Comparison of ENCODE assay signal across 8 mouse cellular contexts in the genomic region with DNA sequence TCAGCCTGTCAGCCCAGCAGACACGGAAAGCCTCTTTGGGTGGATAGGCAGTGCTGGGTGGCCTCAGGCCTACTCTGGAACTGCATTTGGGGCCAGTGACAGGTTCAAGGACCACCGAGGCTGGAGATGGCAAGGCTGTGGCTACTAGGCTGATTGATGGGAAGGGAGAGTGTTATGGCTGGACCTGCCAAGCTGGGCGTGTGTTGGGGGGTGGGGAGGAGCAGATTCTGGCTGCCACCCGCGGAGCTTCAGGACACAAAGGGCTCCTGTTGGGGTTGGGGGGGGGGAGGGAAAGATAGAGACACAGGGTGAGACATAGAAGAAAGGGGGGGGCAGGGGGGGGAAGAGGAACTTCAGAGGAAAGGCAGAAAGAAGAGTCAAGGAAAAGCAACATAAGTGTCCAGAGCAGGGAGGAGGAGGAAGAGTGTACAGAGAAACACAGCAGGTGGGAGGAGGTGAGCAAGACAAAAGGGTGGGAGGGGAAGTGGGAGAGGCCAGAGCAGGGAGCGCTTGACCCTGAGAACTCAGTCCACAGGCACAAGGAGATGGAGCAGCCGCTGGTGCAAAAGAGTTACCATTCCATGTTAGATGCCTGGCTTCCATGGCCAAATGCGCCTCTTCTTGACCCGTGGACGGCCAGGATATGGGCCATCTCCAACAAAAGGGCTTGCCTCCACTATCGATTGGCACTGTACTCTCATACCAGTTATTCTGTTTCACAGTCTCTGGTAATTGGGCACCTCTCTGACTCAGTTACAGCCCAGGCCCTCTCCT. TPM values are rescaled to one million over a fixed set of nuclear protein-coding genes. Genes with fewer than 3 reads are reported as not detected.
DNase-seq lines count a peak whose midpoint lies in the region; ATAC-seq and TF ChIP-seq lines count a peak whose summit lies in the region.

No protein-coding gene starts in this region.

- no peak for TF ChIP-seq CTCF in lung, postnatal 0 days (IDR thresholded peaks at IDR 0.05)
- no peak for TF ChIP-seq CTCF in testis, adult 2 months (IDR thresholded peaks at IDR 0.05; ENCODE audit: control insufficient read depth, insufficient read depth, insufficient replicate concordance, low read depth, low read length)

- peak overlapping the region; percentile 16 for H3K4me2 ChIP-seq in lung, embryonic 16.5 days (ENCODE audit: low read depth, low read length)
- H3K4me2 ChIP-seq in lung, postnatal 0 days (replicated peaks; ENCODE audit: low read depth, low read length): no peak overlapping the region
- peak overlapping the region; percentile 85 for H3K4me2 ChIP-seq in forebrain, embryonic 11.5 days (ENCODE audit: low read depth, low read length, severe bottlenecking)
- H3K4me2 ChIP-seq in liver, embryonic 11.5 days: peak overlapping the region; percentile 94

- no peak for ATAC-seq in lung, embryonic 16.5 days (ENCODE audit: low read depth)
- ATAC-seq in lung, postnatal 0 days: no peak
- no peak for ATAC-seq in forebrain, embryonic 11.5 days (replicated peaks; ENCODE audit: low FRiP score)
- ATAC-seq in liver, embryonic 11.5 days (replicated peaks; ENCODE audit: low FRiP score): no peak

- peaks cover 2% of the 10 kb centered on the region for H3K36me3 ChIP-seq in lung, embryonic 16.5 days (ENCODE audit: control insufficient read depth, insufficient read depth, low read length)
- H3K36me3 ChIP-seq in lung, postnatal 0 days (ENCODE audit: insufficient read depth, low read length): no peaks in the 10 kb centered on the region
- H3K36me3 ChIP-seq in forebrain, embryonic 11.5 days (ENCODE audit: control insufficient read depth, insufficient read depth, low read length): no peaks in the 10 kb centered on the region
- peaks cover 9% of the 10 kb centered on the region; the same call in 1 of the 2 replicates for H3K36me3 ChIP-seq in liver, embryonic 11.5 days (ENCODE audit: control insufficient read depth, insufficient read depth, low read length)
- no peaks in the 10 kb centered on the region for H3K36me3 ChIP-seq in testis, adult 2 months (ENCODE audit: control insufficient read depth, insufficient read depth, low read length)

- H3K4me1 ChIP-seq in lung, embryonic 16.5 days (replicated peaks; ENCODE audit: control insufficient read depth, insufficient read depth, low read length): peaks cover 20% of the 10 kb centered on the region
- peaks cover 15% of the 10 kb centered on the region; the same call in 1 of the 2 replicates for H3K4me1 ChIP-seq in lung, postnatal 0 days (ENCODE audit: insufficient read depth, low read depth, low read length)
- peaks cover 9% of the 10 kb centered on the region; the same call in 1 of the 2 replicates for H3K4me1 ChIP-seq in forebrain, embryonic 11.5 days (replicated peaks; ENCODE audit: control insufficient read depth, insufficient read depth, low read length)
- H3K4me1 ChIP-seq in liver, embryonic 11.5 days (replicated peaks; ENCODE audit: control insufficient read depth, insufficient read depth, low read length): peaks cover 39% of the 10 kb centered on the region
- H3K4me1 ChIP-seq in testis, adult 2 months (ENCODE audit: control insufficient read depth, insufficient read depth, low read length): peaks cover 11% of the 10 kb centered on the region

- no peak for TF ChIP-seq POLR2A in testis, adult 2 months (IDR thresholded peaks at IDR 0.05; ENCODE audit: control insufficient read depth, low read depth, low read length)

- H3K27me3 ChIP-seq in lung, embryonic 16.5 days (ENCODE audit: control insufficient read depth, insufficient read depth, low read depth, low read length): no peaks in the 10 kb centered on the region
- no peaks in the 10 kb centered on the region for H3K27me3 ChIP-seq in lung, postnatal 0 days (replicated peaks; ENCODE audit: insufficient read depth, low read length)
- no peaks in the 10 kb centered on the region for H3K27me3 ChIP-seq in forebrain, embryonic 11.5 days (ENCODE audit: control insufficient read depth, insufficient read depth, low read length)
- no peaks in the 10 kb centered on the region for H3K27me3 ChIP-seq in liver, embryonic 11.5 days (replicated peaks; ENCODE audit: control insufficient read depth, insufficient read depth, low read length)
- no peaks in the 10 kb centered on the region for H3K27me3 ChIP-seq in testis, adult 2 months (ENCODE audit: control insufficient read depth, insufficient read depth, low read length)

- no peak for DNase-seq in lung, postnatal 0 days (ENCODE audit: low spot score)
- no peak for DNase-seq in forebrain, embryonic 11.5 days (ENCODE audit: low spot score)
- DNase-seq in liver, embryonic 11.5 days (ENCODE audit: low spot score): no peak
- no peak for DNase-seq in gastrocnemius, postnatal 10 days
- no peak for DNase-seq in kidney, adult 9 months
- DNase-seq in left cerebral cortex, postnatal 4 days: no peak

- TF ChIP-seq EP300 in lung, postnatal 0 days (IDR thresholded peaks at IDR 0.05): no peak

- no peak overlapping the region for H3K27ac ChIP-seq in lung, embryonic 16.5 days (ENCODE audit: low read length)
- no peak overlapping the region for H3K27ac ChIP-seq in lung, postnatal 0 days (ENCODE audit: low read length)
- no peak overlapping the region for H3K27ac ChIP-seq in forebrain, embryonic 11.5 days (ENCODE audit: low read depth, low read length)
- peak overlapping the region; percentile 68; the same call in 1 of the 2 replicates for H3K27ac ChIP-seq in liver, embryonic 11.5 days (ENCODE audit: low read depth, low read length)
- H3K27ac ChIP-seq in testis, adult 2 months (ENCODE audit: control insufficient read depth, insufficient read depth, low read depth, low read length): no peak overlapping the region

- no peak overlapping the region for H3K4me3 ChIP-seq in lung, embryonic 16.5 days (ENCODE audit: low read length)
- H3K4me3 ChIP-seq in lung, postnatal 0 days (ENCODE audit: low read depth, low read length): no peak overlapping the region
- peak overlapping the region; percentile 44; the same call in 1 of the 2 replicates for H3K4me3 ChIP-seq in forebrain, embryonic 11.5 days (ENCODE audit: low read depth, low read length)
- peak overlapping the region; percentile 74 for H3K4me3 ChIP-seq in liver, embryonic 11.5 days (ENCODE audit: low read depth, low read length)
- H3K4me3 ChIP-seq in testis, adult 2 months (ENCODE audit: control insufficient read depth, low read depth, low read length): peak overlapping the region; percentile 24

- H3K9ac ChIP-seq in lung, embryonic 16.5 days (ENCODE audit: low read length): no peak overlapping the region
- no peak overlapping the region for H3K9ac ChIP-seq in lung, postnatal 0 days (replicated peaks; ENCODE audit: low read depth)
- no peak overlapping the region; the same call in 1 of the 2 replicates for H3K9ac ChIP-seq in forebrain, embryonic 11.5 days (ENCODE audit: low read length)
- H3K9ac ChIP-seq in liver, embryonic 11.5 days (ENCODE audit: low read depth, low read length): peak overlapping the region; percentile 82

- WGBS in lung, embryonic 16.5 days: 44% methylated on average over 11 of the region's 11 CpGs
- WGBS in lung, postnatal 0 days: 46% methylated on average over 11 of the region's 11 CpGs
- WGBS in forebrain, embryonic 11.5 days: 19% methylated on average over 11 of the region's 11 CpGs
- WGBS in liver, embryonic 11.5 days: 53% methylated on average over 11 of the region's 11 CpGs

- intact Hi-C loops in left cerebral cortex, postnatal 4 days (cut with DNase I): loop anchor here (5.0 kb wide), 1 partner anchor 478 kb away; no protein-coding TSS in a partner anchor

- no peaks in the 10 kb centered on the region for H3K9me3 ChIP-seq in lung, embryonic 16.5 days (ENCODE audit: control insufficient read depth, low read length)
- H3K9me3 ChIP-seq in lung, postnatal 0 days (ENCODE audit: low read length): no peaks in the 10 kb centered on the region
- H3K9me3 ChIP-seq in forebrain, embryonic 11.5 days (ENCODE audit: control insufficient read depth, low read length): no peaks in the 10 kb centered on the region
- no peaks in the 10 kb centered on the region for H3K9me3 ChIP-seq in liver, embryonic 11.5 days (ENCODE audit: control insufficient read depth, low read length)

RNA-seq across cellular contexts. Expression of a gene that starts 3.0 kb away (rescaled TPM):
- polyA plus RNA-seq in lung, embryonic 16.5 days (2015; fragmentation: Nextera tagmentation; extraction: Ambion mirVana): 74.3 and 87.5 TPM in 2 replicates
- 37.5 and 48.2 TPM in 2 replicates for polyA plus RNA-seq in lung, postnatal 0 days (2015; fragmentation: Nextera tagmentation; extraction: Ambion mirVana)
- polyA plus RNA-seq in forebrain, embryonic 11.5 days (2014; fragmentation: Nextera tagmentation; extraction: Ambion mirVana): 116 and 121 TPM in 2 replicates
- polyA plus RNA-seq in liver, embryonic 11.5 days (2014; fragmentation: Nextera tagmentation; extraction: Ambion mirVana): 124 and 127 TPM in 2 replicates
- polyA plus RNA-seq in testis, adult 2 months (2012; rRNA removed): 10.1 and 11.0 TPM in 2 replicates
- total RNA-seq in gastrocnemius, postnatal 10 days (2021): 10 to 100 TPM; 11.6 to 13.5 TPM
- 10 to 100 TPM; 30.5 to 32.0 TPM for total RNA-seq in left cerebral cortex, postnatal 4 days (2021)

RNA-seq across cellular contexts. Expression of a gene that starts 3.1 kb away (rescaled TPM):
- 5.8 and 8.2 TPM in 2 replicates for polyA plus RNA-seq in lung, embryonic 16.5 days (2015; fragmentation: Nextera tagmentation; extraction: Ambion mirVana)
- 1.8 and 1.9 TPM in 2 replicates for polyA plus RNA-seq in lung, postnatal 0 days (2015; fragmentation: Nextera tagmentation; extraction: Ambion mirVana)
- 16.5 and 20.5 TPM in 2 replicates for polyA plus RNA-seq in forebrain, embryonic 11.5 days (2014; fragmentation: Nextera tagmentation; extraction: Ambion mirVana)
- 14.4 and 15.3 TPM in 2 replicates for polyA plus RNA-seq in liver, embryonic 11.5 days (2014; fragmentation: Nextera tagmentation; extraction: Ambion mirVana)
- polyA plus RNA-seq in testis, adult 2 months (2012; rRNA removed): 68.6 and 77.2 TPM in 2 replicates
- total RNA-seq in gastrocnemius, postnatal 10 days (2021): 1 to 10 TPM; 2.3 to 3.2 TPM
- 10 to 100 TPM; 38.8 to 40.3 TPM for total RNA-seq in left cerebral cortex, postnatal 4 days (2021)

RNA-seq across cellular contexts. Expression of a gene that starts 18.4 kb away (rescaled TPM):
- 3.3 and 3.8 TPM in 2 replicates for polyA plus RNA-seq in lung, embryonic 16.5 days (2015; fragmentation: Nextera tagmentation; extraction: Ambion mirVana)
- 1.5 and 1.7 TPM in 2 replicates for polyA plus RNA-seq in lung, postnatal 0 days (2015; fragmentation: Nextera tagmentation; extraction: Ambion mirVana)
- 1.9 and 2.3 TPM in 2 replicates for polyA plus RNA-seq in forebrain, embryonic 11.5 days (2014; fragmentation: Nextera tagmentation; extraction: Ambion mirVana)
- 0.77 and 0.93 TPM in 2 replicates for polyA plus RNA-seq in liver, embryonic 11.5 days (2014; fragmentation: Nextera tagmentation; extraction: Ambion mirVana)
- 1.6 and 2.9 TPM in 2 replicates for polyA plus RNA-seq in testis, adult 2 months (2012; rRNA removed)
- 1 to 10 TPM; 5.2 to 6.3 TPM for total RNA-seq in gastrocnemius, postnatal 10 days (2021)
- 10 to 100 TPM; 15.4 to 18.6 TPM for total RNA-seq in left cerebral cortex, postnatal 4 days (2021)

RNA-seq across cellular contexts. Expression of a gene that starts 19.8 kb away (rescaled TPM):
- 0.79 and 0.99 TPM in 2 replicates for polyA plus RNA-seq in lung, embryonic 16.5 days (2015; fragmentation: Nextera tagmentation; extraction: Ambion mirVana)
- 0.54 and 0.81 TPM in 2 replicates for polyA plus RNA-seq in lung, postnatal 0 days (2015; fragmentation: Nextera tagmentation; extraction: Ambion mirVana)
- 0.24 and 0.51 TPM in 2 replicates for polyA plus RNA-seq in forebrain, embryonic 11.5 days (2014; fragmentation: Nextera tagmentation; extraction: Ambion mirVana)
- 4.1 and 4.3 TPM in 2 replicates for polyA plus RNA-seq in liver, embryonic 11.5 days (2014; fragmentation: Nextera tagmentation; extraction: Ambion mirVana)
- polyA plus RNA-seq in testis, adult 2 months (2012; rRNA removed): 0.22 and 0.53 TPM in 2 replicates
- total RNA-seq in gastrocnemius, postnatal 10 days (2021): 1 to 10 TPM in 1 of 2 experiments, under 1 TPM in 1; 0.63 to 1.3 TPM
- 1 to 10 TPM; 1.2 to 2.3 TPM for total RNA-seq in left cerebral cortex, postnatal 4 days (2021)

RNA-seq across cellular contexts. Expression of a gene that starts 21.5 kb away (rescaled TPM):
- polyA plus RNA-seq in lung, embryonic 16.5 days (2015; fragmentation: Nextera tagmentation; extraction: Ambion mirVana): 7.8 and 9.1 TPM in 2 replicates
- 8.4 and 8.9 TPM in 2 replicates for polyA plus RNA-seq in lung, postnatal 0 days (2015; fragmentation: Nextera tagmentation; extraction: Ambion mirVana)
- polyA plus RNA-seq in forebrain, embryonic 11.5 days (2014; fragmentation: Nextera tagmentation; extraction: Ambion mirVana): 15.2 and 16.3 TPM in 2 replicates
- 2.1 TPM in 2 replicates for polyA plus RNA-seq in liver, embryonic 11.5 days (2014; fragmentation: Nextera tagmentation; extraction: Ambion mirVana)
- 102 and 116 TPM in 2 replicates for polyA plus RNA-seq in testis, adult 2 months (2012; rRNA removed)
- 10 to 100 TPM; 28.0 to 29.8 TPM for total RNA-seq in gastrocnemius, postnatal 10 days (2021)
- total RNA-seq in left cerebral cortex, postnatal 4 days (2021): 100 to 1,000 TPM; 101 to 115 TPM

Comparison
In these comparisons a context has a peak if more than half of its experiments do, and no peak if none do; other contexts are left out.
1. H3K4me3 ChIP-seq: peak in forebrain, embryonic 11.5 days (single experiment), liver, embryonic 11.5 days (single experiment) and testis, adult 2 months (single experiment); none in lung, embryonic 16.5 days (single experiment) and lung, postnatal 0 days (single experiment).